Mouse (Mus musculus) bone marrow macrophage, adult 2 months (primary cell): ENCODE results near the gene Atp13a2. TPM values are rescaled to one million over a fixed set of nuclear protein-coding genes. Genes with fewer than 3 reads are reported as not detected.

Experiments
- H3K27ac ChIP-seq: 2 replicates; pipeline ENCODE4 v1.5.1; 2012; ENCODE audit warnings: low read depth, low read length; ENCODE audit not compliant: insufficient read depth
- H3K4me1 ChIP-seq: 2 replicates; pipeline ENCODE4 v1.6.1; 2012; ENCODE audit warnings: low read length; ENCODE audit not compliant: control insufficient read depth, insufficient read depth
- H3K4me3 ChIP-seq: 2 replicates; pipeline ENCODE4 v1.5.1; 2012; ENCODE audit warnings: mild to moderate bottlenecking, low read length, moderate library complexity; ENCODE audit not compliant: insufficient read depth
- CTCF ChIP-seq: IDR thresholded peaks from 2 replicates; pipeline ENCODE4 v1.5.1; 2012; ENCODE audit warnings: low read depth, mild to moderate bottlenecking, low read length, moderate library complexity
- POLR2A ChIP-seq: IDR thresholded peaks from 2 replicates; pipeline ENCODE4 v1.6.1; 2012; ENCODE audit warnings: mild to moderate bottlenecking, low read depth, low read length, borderline replicate concordance
- polyA plus RNA-seq: library from polyadenylated mRNA; stranded (reverse); fragments of >200 nt; gene quantifications from 2 replicates; pipeline ENCODE4 v1.2.4, GENCODE M21; 2012; ENCODE audit not compliant: missing spikeins, insufficient read depth, insufficient read length

The Atp13a2 gene
- polyA plus RNA-seq, 1 experiment, result 230 TPM

DNA sequence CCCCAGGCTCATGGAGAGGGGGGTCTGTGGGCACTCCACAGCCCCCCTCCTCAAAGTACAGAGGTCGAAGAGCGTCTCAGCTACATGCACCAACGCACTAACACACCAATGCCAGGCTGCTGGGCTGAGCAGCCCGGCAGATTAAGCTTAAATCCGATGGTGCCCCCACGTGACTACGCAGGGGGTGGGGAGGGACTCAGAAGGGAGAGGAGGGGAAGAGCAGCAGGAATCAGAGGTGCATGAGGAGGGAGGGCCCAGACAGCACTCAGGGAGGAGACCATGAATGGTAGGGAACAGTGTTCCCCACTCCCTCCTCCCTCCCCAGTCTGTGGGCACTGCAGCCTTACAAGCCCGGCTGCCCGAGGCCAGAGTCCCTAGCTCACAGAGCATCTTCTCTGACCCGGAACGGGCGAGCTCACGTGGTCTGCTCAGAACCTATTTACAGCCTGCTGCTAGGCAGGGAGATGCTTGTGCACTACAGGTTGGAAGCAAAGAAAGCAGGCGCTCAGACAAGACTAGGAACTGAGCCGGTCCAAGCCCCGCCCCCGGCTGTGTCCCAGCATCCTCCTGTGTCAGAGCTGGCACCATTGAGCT, 67.0 kb downstream of the Atp13a2 start:
- no peak overlapping the region for H3K27ac ChIP-seq
- TF ChIP-seq CTCF, result no peak
- TF ChIP-seq POLR2A, result no peak
- no peaks in the 10 kb centered on the region for H3K4me1 ChIP-seq
- H3K4me3 ChIP-seq, result no peak overlapping the region

Other genes with a start within 250 kb of the Atp13a2 start
- not detected in 2 replicates for gene Padi6, start 244.2 kb upstream of the Atp13a2 start, polyA plus RNA-seq
- 6.3 and 8.1 TPM in 2 replicates for gene Padi4, start 212.6 kb upstream of the Atp13a2 start, polyA plus RNA-seq
- 0.25 and 0.47 TPM in 2 replicates for gene Padi3, start 176.2 kb upstream of the Atp13a2 start, polyA plus RNA-seq
- not detected in 2 replicates for gene Padi1, start 141.1 kb upstream of the Atp13a2 start, polyA plus RNA-seq
- 11.0 and 12.2 TPM in 2 replicates for gene Padi2, start 80.5 kb upstream of the Atp13a2 start, polyA plus RNA-seq
- gene Sdhb, start 25.7 kb upstream of the Atp13a2 start, polyA plus RNA-seq, result 145 and 163 TPM in 2 replicates
- gene Mfap2, start 23.5 kb downstream of the Atp13a2 start, polyA plus RNA-seq, result not detected in 2 replicates
- gene Crocc, start 73.7 kb downstream of the Atp13a2 start, polyA plus RNA-seq, result 6.9 and 8.1 TPM in 2 replicates
- 170 and 172 TPM in 2 replicates for gene Necap2, start 91.5 kb downstream of the Atp13a2 start, polyA plus RNA-seq
- gene Spata21, start 101.5 kb downstream of the Atp13a2 start, polyA plus RNA-seq, result not detected in 2 replicates
- 105 and 129 TPM in 2 replicates for gene Szrd1, start 152.9 kb downstream of the Atp13a2 start, polyA plus RNA-seq
- 22.0 and 28.2 TPM in 2 replicates for gene Fbxo42, start 161.0 kb downstream of the Atp13a2 start, polyA plus RNA-seq
- gene Rsg1, start 227.1 kb downstream of the Atp13a2 start, polyA plus RNA-seq, result 0.92 and 1.9 TPM in 2 replicates